Mouse (Mus musculus) spleen, adult 12 weeks (tissue): ENCODE data around the gene Lgals12.
A peak's percentile ranks its signal among the peaks of the same experiment; 100 is the strongest.

ENCODE experiments used
- DNase-seq: peaks from one replicate; pipeline ENCODE4 v3.0.0; 2022; ENCODE audit warnings: low spot score

The Lgals12 gene

DNA sequence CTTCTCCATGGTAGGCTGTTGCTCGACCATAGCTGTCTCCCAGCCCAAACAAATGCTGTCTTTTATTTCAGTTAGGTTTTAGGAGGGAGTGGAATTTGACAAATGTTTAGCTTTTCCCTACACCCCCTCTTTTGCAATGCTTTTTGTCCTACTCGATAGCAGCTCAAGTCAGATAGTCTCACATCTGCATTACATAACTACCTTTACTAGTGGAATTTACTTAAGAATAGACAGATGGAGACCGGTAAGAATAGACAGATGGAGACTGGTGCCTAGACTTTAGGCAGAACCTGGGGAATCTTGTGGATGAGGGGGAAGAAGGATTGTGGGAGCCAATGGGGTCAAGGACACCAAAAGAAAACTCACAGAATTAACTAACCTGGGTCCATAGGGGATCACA is 23.4 kb downstream of the Lgals12 start:
- DNase-seq, result no peak

DNA sequence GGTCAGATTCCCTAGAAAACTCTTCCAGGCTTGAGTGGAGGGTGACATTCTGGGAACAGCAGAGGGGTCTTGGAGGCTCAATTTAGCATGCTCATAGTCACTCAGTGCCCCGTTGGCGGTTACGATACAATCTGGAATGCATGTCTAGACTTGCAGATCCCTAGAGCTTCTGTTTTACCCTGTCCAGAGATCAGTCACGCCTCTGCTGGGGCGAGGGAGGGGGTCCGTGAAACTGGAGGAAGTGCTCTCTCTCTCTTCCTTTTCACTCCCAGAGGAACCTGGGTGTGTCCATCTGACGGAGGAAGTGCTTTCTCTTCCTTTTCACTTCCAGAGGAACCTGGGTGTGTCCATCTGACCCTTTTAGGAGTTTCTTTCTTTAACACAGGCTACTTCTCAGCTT is 23.9 kb downstream of the Lgals12 start:
- no peak for DNase-seq

DNA sequence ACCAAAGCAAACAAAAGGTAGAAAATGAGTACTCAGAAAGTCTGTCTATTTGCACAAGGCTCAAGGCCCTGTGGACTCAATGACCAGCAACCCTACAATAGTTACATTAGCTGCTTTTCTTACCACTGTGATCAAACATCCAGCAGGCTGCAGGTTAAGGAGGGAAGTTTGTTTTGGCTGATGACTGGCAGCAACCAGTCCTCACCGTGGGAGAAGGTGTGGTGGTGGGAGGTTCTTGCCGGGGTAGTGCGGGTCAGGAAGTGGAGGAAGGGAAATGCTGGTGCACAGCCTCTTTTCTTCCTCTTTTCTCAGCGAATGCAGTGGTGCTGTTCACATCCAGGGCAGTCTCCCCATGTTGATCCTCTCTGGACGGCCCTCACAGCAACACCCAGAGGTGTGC is 26.0 kb downstream of the Lgals12 start:
- no peak for DNase-seq

DNA sequence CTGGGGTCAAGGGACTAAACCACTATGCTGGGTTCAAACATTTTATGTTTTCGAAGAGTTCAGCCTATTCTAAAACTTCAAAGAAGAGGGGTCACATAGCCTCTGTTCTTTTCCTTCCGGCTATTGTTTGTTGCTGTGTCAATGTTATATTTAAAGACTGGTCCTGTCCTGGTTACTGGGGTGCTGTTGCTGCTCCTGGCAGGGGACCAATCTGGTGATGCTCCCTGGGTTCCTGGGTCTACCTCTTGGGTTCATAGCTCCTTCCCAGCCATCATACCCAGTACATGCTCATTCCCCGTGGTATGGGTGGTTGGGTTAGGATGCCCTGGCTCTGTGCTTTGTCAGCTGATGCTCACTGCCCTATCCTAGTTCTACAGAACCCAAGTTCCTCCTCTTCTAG is 29.3 kb downstream of the Lgals12 start:
- no peak for DNase-seq

DNA sequence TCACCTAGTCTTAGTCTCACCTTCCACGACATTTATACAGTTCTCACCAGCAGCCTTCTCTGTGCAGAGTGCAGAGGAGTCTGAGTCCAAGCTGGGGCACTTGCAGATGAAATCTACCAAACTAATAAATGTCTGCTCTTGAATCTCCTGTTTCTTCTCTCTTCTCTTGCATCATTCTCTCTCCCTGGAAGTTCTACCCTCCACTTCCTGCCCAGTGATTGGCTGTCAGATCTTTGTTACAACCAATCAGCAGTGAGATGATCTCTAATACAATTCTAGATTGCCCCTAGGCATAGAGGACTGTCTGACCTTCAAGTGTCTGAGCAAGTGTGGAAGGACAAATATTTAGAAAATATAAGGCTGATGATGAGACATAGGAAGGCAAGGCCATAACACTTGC is 30.8 kb downstream of the Lgals12 start:
- no peak for DNase-seq

DNA sequence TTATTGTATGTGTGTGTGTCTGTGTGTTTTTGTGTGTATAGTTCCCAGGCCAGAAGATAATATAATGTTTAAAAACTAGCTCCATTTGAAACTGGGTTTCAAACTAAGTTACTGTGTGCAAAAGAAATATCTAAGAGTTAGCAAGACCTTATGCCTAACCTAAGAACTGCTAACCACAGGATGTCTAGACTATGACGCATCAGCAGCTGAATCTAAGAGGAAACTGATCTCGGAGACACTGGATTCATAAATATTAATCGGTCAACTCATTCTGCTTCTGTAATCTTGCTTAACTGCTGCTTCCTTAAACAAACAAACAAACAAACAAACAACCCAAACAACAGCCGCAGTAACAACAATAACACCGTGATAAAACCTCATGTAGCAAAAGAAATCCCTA is 37.3 kb downstream of the Lgals12 start:
- no peak for DNase-seq

DNA sequence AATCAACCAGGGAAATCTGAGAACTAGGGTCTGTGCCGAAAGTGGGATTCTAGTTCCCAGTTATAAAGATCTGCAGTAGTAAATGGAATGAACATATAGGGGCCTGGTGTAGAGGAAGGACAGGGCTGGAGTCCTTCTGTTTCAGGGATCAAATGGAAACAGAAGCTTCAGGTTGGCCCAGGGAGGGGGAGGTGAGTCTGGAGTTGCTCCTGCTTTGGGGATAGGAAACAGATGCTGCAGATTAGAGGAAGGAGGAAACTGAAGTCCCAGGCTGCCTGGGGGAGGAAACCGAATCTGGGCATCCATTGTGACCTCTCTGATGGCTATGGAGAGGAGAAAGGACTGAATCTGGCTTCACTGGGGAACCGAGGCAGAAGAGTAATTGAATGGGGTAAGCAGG is 38.6 kb downstream of the Lgals12 start:
- no peak for DNase-seq

DNA sequence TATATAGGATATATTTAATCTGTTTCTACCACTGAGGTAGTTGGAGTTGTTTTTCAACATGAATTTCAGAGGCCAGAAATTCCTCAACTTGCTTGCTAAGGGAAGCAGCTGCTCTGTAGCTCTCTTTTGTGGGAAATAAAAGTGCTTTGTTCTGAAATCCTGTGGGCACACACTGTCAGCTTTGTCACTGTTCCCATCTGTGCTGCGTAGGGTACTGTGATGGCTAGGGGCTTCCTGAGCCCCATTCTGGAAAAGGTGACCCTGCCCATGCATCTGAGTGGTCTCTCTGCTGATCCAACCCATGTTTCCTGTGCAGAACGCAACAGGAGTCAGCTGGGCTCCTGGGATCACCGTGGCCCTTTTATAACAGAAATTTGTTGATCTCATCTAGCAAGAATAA is 40.2 kb downstream of the Lgals12 start:
- DNase-seq, result no peak

DNA sequence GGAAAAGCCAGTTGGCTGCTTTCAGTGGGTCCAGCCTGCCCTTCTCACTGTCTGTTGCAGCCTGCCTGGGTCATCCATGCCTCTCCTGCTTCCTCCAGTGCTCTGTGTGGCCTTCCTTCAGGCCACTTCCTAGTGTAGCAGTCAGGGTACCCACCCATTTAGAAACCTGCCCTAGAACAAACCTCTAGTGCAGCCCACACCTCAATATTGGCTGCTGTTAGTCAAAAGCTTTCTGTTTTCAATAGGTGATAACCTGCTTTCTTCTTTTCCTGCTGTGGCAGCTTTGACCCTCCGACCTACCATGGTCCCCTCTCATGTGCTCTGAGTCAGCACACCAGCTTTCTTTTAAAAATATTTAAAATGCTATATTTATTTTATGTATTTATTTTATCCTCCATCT is 42.5 kb downstream of the Lgals12 start:
- no peak for DNase-seq

DNA sequence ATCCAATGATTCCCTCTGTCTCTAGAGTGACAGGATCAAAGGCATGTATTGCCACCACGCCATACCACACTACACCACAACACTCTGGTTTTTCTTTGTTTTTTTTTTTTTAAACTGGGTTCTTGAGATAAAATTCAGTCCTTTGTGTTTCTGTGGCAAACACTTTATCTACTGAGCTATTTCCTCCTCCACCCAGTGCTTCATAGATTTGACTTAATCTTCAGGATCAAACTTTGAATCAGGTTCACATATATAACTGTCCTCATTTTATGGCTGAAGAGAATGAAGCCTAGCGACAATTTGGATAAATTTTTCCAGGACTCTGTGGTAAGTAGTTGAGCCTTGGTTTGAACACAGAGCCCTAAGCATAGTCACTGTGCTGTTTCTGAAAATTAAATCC is 43.3 kb downstream of the Lgals12 start:
- no peak for DNase-seq

DNA sequence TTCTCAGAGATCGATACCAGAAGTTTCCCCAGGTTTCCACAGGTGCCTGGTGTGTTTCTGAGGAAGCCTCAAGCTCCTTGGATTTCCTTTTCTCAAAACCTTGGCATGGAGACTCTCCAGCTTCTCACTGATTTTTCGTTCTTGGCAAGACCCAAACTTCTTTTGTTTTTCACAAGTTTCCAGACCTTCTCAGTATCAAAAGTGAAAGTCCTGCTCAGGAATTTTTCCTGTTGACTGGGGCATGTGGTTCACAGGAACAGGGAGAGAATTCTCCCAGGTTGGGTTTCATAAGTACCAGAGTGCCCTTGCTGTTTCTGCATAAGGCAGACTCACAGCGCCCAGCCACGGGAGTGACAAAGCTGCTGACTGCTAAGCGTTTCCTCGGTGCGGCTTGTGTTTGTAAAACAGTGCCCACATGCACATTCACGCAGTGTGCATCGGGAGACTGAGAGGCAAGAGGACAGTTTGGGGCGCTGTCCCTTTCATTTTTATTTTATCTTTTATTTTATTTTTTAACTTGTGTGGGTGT is 44.3 kb downstream of the Lgals12 start:
- DNase-seq, result no peak

DNA sequence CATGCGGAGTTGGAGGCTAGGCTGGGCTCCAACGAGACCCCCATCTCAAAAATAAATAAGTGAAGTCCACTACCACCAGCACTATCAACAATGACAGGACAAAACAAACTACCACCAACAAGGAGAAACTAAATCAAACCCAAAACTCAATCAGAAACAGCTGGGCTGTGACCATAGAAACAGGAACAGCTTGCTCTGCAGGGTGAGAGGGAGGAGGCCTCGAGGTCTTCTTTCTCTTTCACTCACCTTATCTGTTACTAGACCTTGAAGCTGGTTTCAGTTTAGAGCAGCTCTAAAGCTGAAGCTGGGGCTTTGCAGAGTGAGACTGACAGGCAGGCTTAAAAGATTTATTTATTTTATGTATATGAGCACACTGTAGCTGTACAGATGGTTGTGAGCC is 45.5 kb downstream of the Lgals12 start:
- DNase-seq, result no peak

DNA sequence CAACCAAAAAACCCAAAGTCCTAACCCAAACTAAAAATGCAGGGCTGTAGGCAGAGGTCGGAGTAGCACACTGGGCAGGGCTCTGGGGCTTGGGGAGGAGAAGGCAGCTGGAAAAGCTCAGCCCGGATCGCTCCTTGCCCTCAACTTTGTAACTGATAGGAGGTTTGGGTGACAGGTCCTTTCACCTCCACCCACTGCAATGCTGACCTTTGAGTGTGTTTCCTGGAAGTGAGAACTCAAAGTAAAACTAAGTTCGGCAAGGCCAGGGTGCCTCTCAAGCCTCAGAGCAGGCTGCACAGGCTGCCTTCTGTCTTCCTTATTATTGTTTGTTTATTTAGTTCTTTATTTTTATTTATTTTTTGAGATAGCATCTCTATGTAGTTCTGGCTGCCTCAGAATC is 47.0 kb downstream of the Lgals12 start:
- no peak for DNase-seq

DNA sequence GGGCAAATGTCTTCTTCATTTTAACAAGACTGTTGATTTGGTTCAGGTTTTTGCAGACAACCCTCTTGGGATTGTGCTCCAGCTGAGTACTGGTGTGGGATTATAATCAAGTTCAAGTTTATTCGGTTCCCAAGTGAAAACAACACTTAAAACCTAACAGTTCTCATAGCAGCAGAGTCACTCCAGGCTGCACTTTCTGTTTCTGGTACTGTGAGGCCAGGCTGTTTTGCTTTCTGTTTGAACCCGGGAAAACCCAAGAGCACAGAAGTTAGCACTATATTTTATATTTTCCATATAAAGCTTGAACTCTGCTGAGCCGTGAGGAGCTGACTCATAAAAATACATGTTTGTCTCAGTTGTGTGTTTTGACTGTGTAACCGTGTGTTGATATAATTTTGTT is 48.3 kb downstream of the Lgals12 start:
- no peak for DNase-seq

DNA sequence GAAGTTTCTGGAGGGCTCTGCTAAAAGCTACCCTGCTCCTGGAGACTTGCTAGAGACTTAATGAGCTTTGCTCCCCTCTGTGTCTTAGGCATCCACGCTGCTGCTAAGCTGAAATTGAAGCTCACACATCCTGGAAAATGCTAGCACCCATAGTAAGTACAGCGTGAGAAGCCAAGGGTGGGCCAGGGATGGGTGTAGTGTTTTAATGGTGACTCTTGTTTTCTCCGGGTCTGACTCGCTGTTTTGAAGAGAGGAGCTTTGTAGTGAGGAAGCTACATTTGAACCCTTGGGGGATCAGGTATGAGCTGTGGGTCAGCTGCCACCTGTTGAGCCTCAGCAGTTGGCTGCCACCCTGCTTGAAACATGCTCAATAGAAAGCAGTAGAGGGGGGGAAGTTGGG is 49.1 kb downstream of the Lgals12 start:
- peak; percentile 22 for DNase-seq

DNA sequence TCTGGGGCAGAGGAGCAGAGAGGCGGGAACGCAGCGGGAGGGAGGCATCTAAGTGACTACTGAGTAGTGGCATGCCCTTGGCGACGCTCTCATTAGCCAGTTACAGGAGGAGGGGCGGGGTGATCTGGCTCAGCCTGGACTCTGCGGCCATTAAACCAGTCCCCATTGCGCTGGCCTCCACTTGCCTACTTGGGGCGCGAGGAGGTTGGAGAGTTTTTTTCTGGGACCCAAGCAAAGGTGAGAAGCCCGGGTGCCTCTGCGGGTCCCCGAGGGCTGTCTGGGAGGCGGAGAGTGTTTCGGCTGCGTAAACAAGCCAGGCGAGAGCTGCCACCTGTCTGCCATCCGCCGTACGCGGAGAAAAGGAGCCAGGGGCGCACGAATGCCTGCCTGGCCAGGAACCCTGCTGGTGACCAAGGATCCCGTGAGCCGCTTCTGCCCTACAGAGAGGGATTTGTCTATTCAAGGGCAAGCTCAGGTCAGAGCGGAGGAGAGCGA is 49.6 kb downstream of the Lgals12 start, which contains the start of gene Pla2g16:
TSS of gene Pla2g16 (plus strand) at position 132 of the 495 bp plus-strand sequence.
- peak; percentile 74 for DNase-seq

DNA sequence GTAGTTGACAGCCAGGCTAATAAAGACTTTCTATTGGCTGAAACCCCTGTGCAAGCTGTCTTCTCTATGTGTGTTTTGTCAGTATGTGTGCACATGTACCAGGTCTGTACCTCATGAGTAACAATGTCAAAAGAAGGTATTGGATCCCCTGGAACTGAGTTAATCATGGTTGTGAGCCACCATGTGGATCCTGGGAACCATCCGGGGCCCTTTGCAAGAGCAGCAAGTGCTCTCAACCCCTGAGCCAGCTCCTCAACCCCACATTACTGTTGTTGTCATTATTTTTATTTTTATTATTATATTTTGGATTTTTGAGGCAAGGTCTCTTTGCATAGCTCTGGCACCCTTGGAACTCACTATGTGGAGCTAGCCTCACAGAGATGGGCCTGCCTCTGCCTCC is 50.4 kb downstream of the Lgals12 start:
- no peak for DNase-seq

DNA sequence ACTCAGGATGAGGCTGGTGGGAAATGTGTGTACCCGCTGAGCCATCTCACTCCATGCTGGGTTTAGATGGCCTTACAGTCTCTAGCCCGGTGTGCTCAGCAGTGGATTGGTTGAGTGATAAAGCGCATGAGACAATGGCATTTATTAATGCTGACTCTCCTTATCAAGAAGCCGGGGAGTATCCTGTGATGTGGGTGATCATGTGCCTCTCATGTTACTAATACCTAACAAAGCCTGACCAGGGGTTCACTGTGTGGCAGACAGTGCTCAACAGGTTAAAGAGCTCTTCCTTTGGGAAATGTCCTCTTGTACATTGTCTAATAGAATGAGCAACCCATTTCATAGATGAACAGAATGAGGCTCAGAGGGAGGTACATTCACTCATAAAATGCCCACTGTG is 52.1 kb downstream of the Lgals12 start:
- no peak for DNase-seq

DNA sequence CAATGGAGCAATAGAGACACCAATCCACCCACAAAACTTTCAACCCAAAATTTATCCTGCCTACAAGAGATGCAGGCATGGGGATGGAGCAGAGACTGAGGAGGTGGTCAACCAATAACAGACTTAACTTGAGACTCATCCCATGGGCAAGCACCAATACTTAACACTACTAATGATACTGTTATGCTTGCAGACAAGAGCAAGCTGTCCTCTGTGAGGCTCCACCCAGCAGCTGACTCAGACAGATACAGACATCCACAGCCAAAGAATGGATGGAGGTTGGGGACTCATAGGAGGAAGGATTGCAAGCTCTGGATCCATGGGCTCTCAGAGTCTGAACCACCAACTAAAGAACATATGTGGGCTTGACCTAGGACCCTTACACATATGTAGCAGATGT is 53.6 kb downstream of the Lgals12 start:
- DNase-seq, result peak; percentile 37

DNA sequence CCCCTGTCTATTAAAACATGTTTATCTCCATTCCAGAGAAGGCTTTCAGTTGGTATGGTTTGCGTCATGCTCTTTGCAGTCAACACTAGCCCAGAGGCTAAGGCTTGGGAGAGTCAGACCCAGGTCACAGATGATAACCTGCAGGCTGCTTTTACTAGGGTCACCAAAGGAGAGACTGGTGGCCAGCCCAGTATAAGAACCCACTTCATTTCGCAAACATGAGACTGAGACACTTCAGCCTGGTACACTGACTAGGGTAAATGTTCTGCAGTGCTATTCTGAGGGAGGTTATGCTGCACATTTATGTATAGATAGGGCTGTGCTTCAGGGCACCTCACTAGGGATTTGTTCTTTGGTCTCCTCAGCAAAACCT is 54.7 kb downstream of the Lgals12 start:
- peak; percentile 27 for DNase-seq

DNA sequence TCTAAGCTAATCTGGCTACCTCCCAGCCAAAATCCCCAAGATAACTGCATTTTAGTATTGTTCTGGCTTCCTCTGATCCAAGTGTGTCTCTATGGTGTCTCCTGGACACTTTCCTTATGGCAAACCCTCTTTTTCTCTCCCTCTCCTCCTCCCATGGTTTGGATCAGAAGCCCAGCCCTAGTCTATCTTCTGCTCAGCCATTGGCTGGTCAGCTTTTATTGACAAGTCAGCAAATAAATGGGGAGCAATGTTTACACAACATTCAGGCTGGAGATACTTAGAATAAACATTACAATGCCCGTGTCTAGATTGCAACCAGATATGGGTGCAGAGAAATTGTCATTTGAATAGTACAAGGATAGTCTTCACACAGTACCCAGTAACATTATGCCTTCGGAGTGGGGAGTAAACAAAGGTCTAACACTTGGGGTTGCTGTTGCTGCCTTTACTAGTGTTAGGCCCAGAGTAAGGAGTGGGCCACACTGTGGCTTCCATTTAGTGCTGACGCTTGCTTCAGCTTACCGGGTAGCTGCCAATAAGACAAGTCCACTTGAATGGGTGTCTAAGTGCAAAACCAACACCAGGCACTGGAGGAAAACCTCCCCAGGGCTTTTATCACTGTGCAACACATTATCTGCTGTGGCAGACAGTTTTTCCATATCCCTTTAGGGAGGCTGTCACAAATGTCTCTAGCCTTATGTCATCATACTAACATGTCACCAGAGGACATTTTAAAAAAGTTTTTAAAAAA is 55.3 kb downstream of the Lgals12 start:
- peak; percentile 38 for DNase-seq

DNA sequence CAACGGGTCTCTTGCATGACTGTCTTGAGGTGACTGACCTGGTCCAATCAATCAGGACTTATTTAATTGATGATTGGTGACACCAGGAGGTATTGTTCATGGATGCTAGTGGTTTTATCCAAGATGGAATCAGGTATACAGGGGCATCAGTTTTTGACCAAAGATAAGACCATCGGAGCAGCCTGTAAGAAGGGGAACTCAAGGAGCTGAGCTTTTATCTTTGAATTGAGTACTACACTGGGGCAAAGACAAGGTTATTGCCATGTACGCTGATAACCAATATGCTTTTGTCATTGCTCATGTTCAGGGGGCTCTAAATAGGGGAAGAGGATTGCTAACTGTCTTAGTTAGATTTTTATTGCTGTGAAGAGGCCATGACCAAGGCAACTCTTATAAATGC is 58.1 kb downstream of the Lgals12 start:
- no peak for DNase-seq
